Mouse (Mus musculus): ENCODE measurements around the gene Rtf2. TPM values are rescaled to one million over a fixed set of nuclear protein-coding genes. Genes with fewer than 3 reads are reported as not detected.
A peak's percentile ranks its signal among the peaks of the same experiment; 100 is the strongest.

Gene Rtf2
- polyA plus RNA-seq, 1 experiment = 56.1 TPM

DNA sequence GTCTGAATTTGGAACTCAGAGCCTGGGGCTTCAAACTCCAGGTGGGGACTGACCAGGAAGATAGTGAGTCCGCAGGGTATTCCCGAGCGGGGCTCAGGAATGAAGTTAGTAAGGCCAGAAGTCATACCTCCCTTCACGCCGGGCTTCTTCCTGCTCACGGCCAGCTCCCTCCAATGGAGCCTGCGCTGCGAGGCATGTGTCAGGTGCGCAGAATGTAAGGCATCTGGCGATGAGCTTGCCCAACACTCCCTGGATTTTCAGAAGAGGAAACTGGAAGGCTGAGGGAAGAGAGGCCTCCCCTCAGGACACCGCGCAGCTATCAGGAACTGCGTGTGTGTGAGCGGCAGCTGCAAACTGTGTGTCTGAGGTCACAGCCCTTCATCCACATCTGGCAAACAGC is 61.8 kb downstream of the Rtf2 start:
- TF ChIP-seq CTCF (IDR thresholded peaks at IDR 0.05; ENCODE audit: control insufficient read depth, insufficient read depth, insufficient read length) (no peak), MYOG (IDR thresholded peaks at IDR 0.05; ENCODE audit: control insufficient read depth, extremely low read depth, insufficient read length) (no peak), MYOD1 (IDR thresholded peaks at IDR 0.05; ENCODE audit: control insufficient read depth, insufficient read length, low read depth) (no peak), MAX (IDR thresholded peaks at IDR 0.05) (no peak), USF1 (IDR thresholded peaks at IDR 0.05; ENCODE audit: low read depth) (no peak), CEBPB (IDR thresholded peaks at IDR 0.05; ENCODE audit: low read depth) (no peak), FOSL1 (IDR thresholded peaks at IDR 0.05; ENCODE audit: insufficient read depth, low read length, poor library complexity, severe bottlenecking) (no peak)
- Histone ChIP-seq H3K4me3 (ENCODE audit: insufficient read depth, poor library complexity, severe bottlenecking) (no peak overlapping the region), H3K79me3 (ENCODE audit: low read depth) (no peaks in the 10 kb centered on the region), H3K27me3 (ENCODE audit: control insufficient read depth, insufficient read depth, insufficient read length) (peaks cover 5% of the 10 kb centered on the region), H3ac (ENCODE audit: control insufficient read depth, insufficient read length, low read depth) (no peak overlapping the region), H3K36me3 (ENCODE audit: control insufficient read depth, insufficient read depth) (no peaks in the 10 kb centered on the region), H3K79me2 (ENCODE audit: control insufficient read depth, insufficient read depth) (no peaks in the 10 kb centered on the region)

GRCm38 (mm10) chr2:172506121-172506520 is 65.8 kb downstream of the Rtf2 start:
- peaks cover 10% of the 10 kb centered on the region for H3K27me3 ChIP-seq (ENCODE audit: control insufficient read depth, insufficient read depth, insufficient read length)
- no peaks in the 10 kb centered on the region for H3K79me2 ChIP-seq (ENCODE audit: control insufficient read depth, insufficient read depth)
- H3K79me3 ChIP-seq (ENCODE audit: low read depth) = no peaks in the 10 kb centered on the region
- no peak overlapping the region for H3ac ChIP-seq (ENCODE audit: control insufficient read depth, insufficient read length, low read depth)
- TF ChIP-seq MAX (IDR thresholded peaks at IDR 0.05) (no peak), MYOG (IDR thresholded peaks at IDR 0.05; ENCODE audit: control insufficient read depth, extremely low read depth, insufficient read length) (no peak), MYOD1 (IDR thresholded peaks at IDR 0.05; ENCODE audit: control insufficient read depth, insufficient read length, low read depth) (no peak), FOSL1 (IDR thresholded peaks at IDR 0.05; ENCODE audit: insufficient read depth, low read length, poor library complexity, severe bottlenecking) (no peak), CTCF (IDR thresholded peaks at IDR 0.05; ENCODE audit: control insufficient read depth, insufficient read depth, insufficient read length) (no peak), USF1 (IDR thresholded peaks at IDR 0.05; ENCODE audit: low read depth) (no peak), CEBPB (IDR thresholded peaks at IDR 0.05; ENCODE audit: low read depth) (no peak)
- H3K36me3 ChIP-seq (ENCODE audit: control insufficient read depth, insufficient read depth) = no peaks in the 10 kb centered on the region
- H3K4me3 ChIP-seq (ENCODE audit: insufficient read depth, poor library complexity, severe bottlenecking) = no peak overlapping the region

DNA sequence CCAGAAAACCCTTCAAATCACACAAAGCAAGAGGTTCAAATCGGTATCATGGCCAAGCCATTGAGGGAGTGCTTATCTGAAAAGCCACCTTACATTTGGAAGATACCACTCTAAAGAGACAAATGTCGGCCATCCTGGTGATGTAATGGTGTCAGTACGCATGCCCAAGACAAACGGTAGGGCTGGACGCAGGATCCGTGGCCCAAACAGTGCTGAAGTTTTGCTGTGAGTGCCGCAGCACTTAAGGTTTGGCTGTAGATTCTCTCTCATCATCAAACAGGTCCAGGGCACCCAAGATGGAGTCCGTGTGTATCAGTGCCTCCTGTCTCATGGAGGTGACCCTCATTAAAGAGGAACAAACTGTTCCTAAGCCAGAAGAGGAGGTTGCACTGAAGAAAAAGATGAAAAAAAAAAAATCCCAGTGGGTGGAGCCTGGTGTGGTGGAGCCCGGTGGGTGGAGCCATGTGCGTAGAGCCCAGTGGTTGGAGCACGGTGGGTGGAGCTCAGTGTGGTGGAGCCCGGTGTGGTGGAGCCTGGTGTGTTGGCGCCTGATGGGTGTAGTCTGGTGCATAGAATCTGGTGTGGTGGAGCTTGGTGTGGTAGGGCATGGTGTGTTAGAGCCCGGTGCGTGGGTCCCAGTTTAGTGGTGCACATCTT is 69.8 kb downstream of the Rtf2 start:
- Histone ChIP-seq H3K4me3 (ENCODE audit: insufficient read depth, poor library complexity, severe bottlenecking) (no peak overlapping the region), H3K27me3 (ENCODE audit: control insufficient read depth, insufficient read depth, insufficient read length) (peaks cover 21% of the 10 kb centered on the region), H3K79me2 (ENCODE audit: control insufficient read depth, insufficient read depth) (no peaks in the 10 kb centered on the region), H3K79me3 (ENCODE audit: low read depth) (no peaks in the 10 kb centered on the region), H3ac (ENCODE audit: control insufficient read depth, insufficient read length, low read depth) (no peak overlapping the region), H3K36me3 (ENCODE audit: control insufficient read depth, insufficient read depth) (no peaks in the 10 kb centered on the region)
- no peak for TF ChIP-seq USF1 (IDR thresholded peaks at IDR 0.05; ENCODE audit: low read depth)
- no peak for TF ChIP-seq MYOD1 (IDR thresholded peaks at IDR 0.05; ENCODE audit: control insufficient read depth, insufficient read length, low read depth)
- no peak for TF ChIP-seq MAX (IDR thresholded peaks at IDR 0.05)
- no peak for TF ChIP-seq MYOG (IDR thresholded peaks at IDR 0.05; ENCODE audit: control insufficient read depth, extremely low read depth, insufficient read length)
- TF ChIP-seq CEBPB (IDR thresholded peaks at IDR 0.05; ENCODE audit: low read depth) = no peak
- TF ChIP-seq FOSL1 (IDR thresholded peaks at IDR 0.05; ENCODE audit: insufficient read depth, low read length, poor library complexity, severe bottlenecking) = no peak
- no peak for TF ChIP-seq CTCF (IDR thresholded peaks at IDR 0.05; ENCODE audit: control insufficient read depth, insufficient read depth, insufficient read length)

DNA sequence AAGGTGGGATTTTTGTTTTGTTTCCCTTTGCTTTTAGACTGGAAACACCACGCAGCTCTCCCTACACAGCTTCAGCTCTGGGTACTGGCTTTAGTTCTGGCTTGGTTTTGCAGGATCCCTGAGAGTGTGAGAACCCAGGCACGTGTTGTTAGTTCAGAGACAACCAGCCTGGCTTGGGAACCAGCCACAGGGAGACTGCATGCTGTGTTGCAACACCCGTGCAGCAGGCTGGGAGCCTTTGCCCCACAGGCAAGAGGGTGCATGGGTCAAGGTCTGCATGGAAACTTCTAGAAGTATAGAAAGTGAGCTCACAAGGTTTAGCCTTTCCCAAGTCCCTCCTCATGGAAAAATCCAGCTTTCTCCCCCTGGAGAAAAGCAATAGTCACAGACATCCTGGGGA is 70.5 kb downstream of the Rtf2 start:
- Histone ChIP-seq H3K27me3 (ENCODE audit: control insufficient read depth, insufficient read depth, insufficient read length) (peaks cover 28% of the 10 kb centered on the region), H3K36me3 (ENCODE audit: control insufficient read depth, insufficient read depth) (no peaks in the 10 kb centered on the region), H3K79me3 (ENCODE audit: low read depth) (no peaks in the 10 kb centered on the region), H3K79me2 (ENCODE audit: control insufficient read depth, insufficient read depth) (no peaks in the 10 kb centered on the region), H3ac (ENCODE audit: control insufficient read depth, insufficient read length, low read depth) (no peak overlapping the region), H3K4me3 (ENCODE audit: insufficient read depth, poor library complexity, severe bottlenecking) (no peak overlapping the region)
- TF ChIP-seq USF1 (IDR thresholded peaks at IDR 0.05; ENCODE audit: low read depth) = no peak
- no peak for TF ChIP-seq FOSL1 (IDR thresholded peaks at IDR 0.05; ENCODE audit: insufficient read depth, low read length, poor library complexity, severe bottlenecking)

GRCm38 (mm10) chr2:172516407-172516992 is 76.1 kb downstream of the Rtf2 start:
- TF ChIP-seq USF1 (IDR thresholded peaks at IDR 0.05; ENCODE audit: low read depth) (no peak), CEBPB (IDR thresholded peaks at IDR 0.05; ENCODE audit: low read depth) (peak; percentile 44)
- H3K36me3 ChIP-seq (ENCODE audit: control insufficient read depth, insufficient read depth) = no peaks in the 10 kb centered on the region
- no peaks in the 10 kb centered on the region for H3K79me3 ChIP-seq (ENCODE audit: low read depth)
- H3ac ChIP-seq (ENCODE audit: control insufficient read depth, insufficient read length, low read depth) = no peak overlapping the region
- peaks cover 68% of the 10 kb centered on the region for H3K27me3 ChIP-seq (ENCODE audit: control insufficient read depth, insufficient read depth, insufficient read length)
- no peaks in the 10 kb centered on the region for H3K79me2 ChIP-seq (ENCODE audit: control insufficient read depth, insufficient read depth)
- no peak overlapping the region for H3K4me3 ChIP-seq (ENCODE audit: insufficient read depth, poor library complexity, severe bottlenecking)

Other genes with a start within 250 kb of the Rtf2 start
- gene Mc3r, start 192.1 kb upstream of the Rtf2 start, polyA plus RNA-seq (2012; fragmentation: generic; extraction: Trizol) = 0.01 TPM
- gene Fam210b, start 95.0 kb upstream of the Rtf2 start, polyA plus RNA-seq (2012; fragmentation: generic; extraction: Trizol) = 2.3 TPM
- gene Aurka, start 70.0 kb upstream of the Rtf2 start, polyA plus RNA-seq (2012; fragmentation: generic; extraction: Trizol) = 121 TPM
- gene Cstf1, start 69.9 kb upstream of the Rtf2 start, polyA plus RNA-seq (2012; fragmentation: generic; extraction: Trizol) = 51.4 TPM
- 0.02 TPM for gene Cass4, start 46.8 kb upstream of the Rtf2 start, polyA plus RNA-seq (2012; fragmentation: generic; extraction: Trizol)
- 0.14 TPM for gene Gcnt7, start 18.0 kb downstream of the Rtf2 start, polyA plus RNA-seq (2012; fragmentation: generic; extraction: Trizol)
- not detected for gene Fam209, start 32.0 kb downstream of the Rtf2 start, polyA plus RNA-seq (2012; fragmentation: generic; extraction: Trizol)
- 0.04 TPM for gene Tfap2c, start 109.0 kb downstream of the Rtf2 start, polyA plus RNA-seq (2012; fragmentation: generic; extraction: Trizol)